In the genomic region with DNA sequence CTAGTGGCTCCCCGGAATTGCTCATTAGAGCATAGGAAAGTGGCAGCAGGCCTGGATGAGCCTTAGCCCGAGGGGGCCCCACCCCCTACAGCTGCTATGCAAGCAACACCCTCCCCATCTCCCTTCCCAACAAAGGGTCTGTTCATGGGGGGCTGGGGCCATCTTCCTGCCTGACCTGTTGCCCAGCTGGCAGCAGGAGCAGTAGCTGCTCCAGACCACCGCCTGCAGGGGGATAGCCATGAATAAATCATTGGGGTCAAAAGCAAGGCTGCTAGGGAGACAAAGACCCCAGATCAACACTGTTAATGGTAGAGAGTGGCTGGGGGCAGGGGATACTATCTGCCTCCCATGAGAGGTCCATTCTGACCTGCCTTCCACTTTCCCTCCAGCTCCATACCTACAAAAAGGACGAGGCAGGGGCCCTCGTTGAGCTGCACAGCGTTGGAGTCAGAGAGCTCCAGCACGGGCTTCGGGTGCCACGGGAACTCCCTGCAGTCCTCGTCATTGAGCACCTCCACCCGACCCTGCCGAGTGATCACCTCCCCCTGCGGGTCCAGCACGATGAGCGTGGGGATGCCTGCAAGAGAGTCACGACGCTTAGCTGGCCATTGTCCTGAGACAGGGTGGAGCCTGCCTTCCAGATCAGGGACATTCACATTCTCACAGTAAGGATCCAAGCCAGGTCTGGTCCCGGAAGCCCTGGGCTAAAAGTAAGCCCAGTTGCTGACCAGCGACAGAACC, we compare ENCODE assay signal across 8 mouse cellular contexts. TPM values are rescaled to one million over a fixed set of nuclear protein-coding genes. Genes with fewer than 3 reads are reported as not detected.
DNase-seq lines count a peak whose midpoint lies in the region; ATAC-seq and TF ChIP-seq lines count a peak whose summit lies in the region.
"Had no signal": no experiment of that assay in that cellular context is flagged by ENCODE, and none has a peak within 500 bp of the region (broad histone marks: within the 10 kb centered on the region; RNA-seq: fewer than 3 reads in every experiment).

No protein-coding gene starts in this region.

- intact Hi-C loops in left cerebral cortex, postnatal 4 days (cut with DNase I), result no loop called here
- intact Hi-C loops in left cerebral cortex, adult 2 months (cut with DNase I), result no loop called here

- DNase-seq in left cerebral cortex, postnatal 4 days, result peak; percentile 65
- DNase-seq in left cerebral cortex, adult 2 months (ENCODE audit: extremely low spot score in 1 of 2, low spot score in 2 of 2), result no peak
- no peak for DNase-seq in embryonic facial prominence, embryonic 14.5 days (ENCODE audit: low spot score)
- DNase-seq in limb, embryonic 11.5 days (ENCODE audit: low spot score), result no peak
- DNase-seq in retina, postnatal 1 day, result peak; percentile 90
- no peak for DNase-seq in thymus, adult 18-20 months
- DNase-seq in liver, result no peak

- no peaks in the 10 kb centered on the region for H3K9me3 ChIP-seq in embryonic facial prominence, embryonic 14.5 days (ENCODE audit: control insufficient read depth, low read length)
- no peaks in the 10 kb centered on the region for H3K9me3 ChIP-seq in limb, embryonic 11.5 days (ENCODE audit: control insufficient read depth, low read length)

- no peak overlapping the region for H3K4me3 ChIP-seq in left cerebral cortex, adult 2 months
- H3K4me3 ChIP-seq in embryonic facial prominence, embryonic 14.5 days (ENCODE audit: low read depth, low read length), result no peak overlapping the region
- no peak overlapping the region for H3K4me3 ChIP-seq in limb, embryonic 11.5 days (ENCODE audit: low read depth, low read length)

- H3K36me3 ChIP-seq in embryonic facial prominence, embryonic 14.5 days (ENCODE audit: control insufficient read depth, insufficient read depth, low read length), result peaks cover 62% of the 10 kb centered on the region
- peaks cover 4% of the 10 kb centered on the region; the same call in 1 of the 2 replicates for H3K36me3 ChIP-seq in limb, embryonic 11.5 days (ENCODE audit: control insufficient read depth, insufficient read depth, low read length)

- H3K27ac ChIP-seq in left cerebral cortex, adult 2 months, result no peak overlapping the region
- H3K27ac ChIP-seq in embryonic facial prominence, embryonic 14.5 days (replicated peaks; ENCODE audit: low read depth, low read length), result no peak overlapping the region
- H3K27ac ChIP-seq in limb, embryonic 11.5 days (replicated peaks; ENCODE audit: low read depth, low read length), result no peak overlapping the region
- H3K27ac ChIP-seq: liver, embryonic 14.5 days had no signal

- no peak overlapping the region for H3K4me2 ChIP-seq in embryonic facial prominence, embryonic 14.5 days (ENCODE audit: low read depth, low read length)
- H3K4me2 ChIP-seq in limb, embryonic 11.5 days (ENCODE audit: low read depth, severe bottlenecking), result peak overlapping the region; percentile 10; the same call in 1 of the 2 replicates

- no peaks in the 10 kb centered on the region for H3K27me3 ChIP-seq in embryonic facial prominence, embryonic 14.5 days (replicated peaks; ENCODE audit: control insufficient read depth, insufficient read depth, low read length)
- H3K27me3 ChIP-seq in limb, embryonic 11.5 days (ENCODE audit: control insufficient read depth, insufficient read depth, low read length), result no peaks in the 10 kb centered on the region

- H3K4me1 ChIP-seq in embryonic facial prominence, embryonic 14.5 days (ENCODE audit: control insufficient read depth, insufficient read depth, low read length), result peaks cover 11% of the 10 kb centered on the region; the same call in 1 of the 2 replicates
- H3K4me1 ChIP-seq in limb, embryonic 11.5 days (ENCODE audit: control insufficient read depth, insufficient read depth, low read length), result peaks cover 15% of the 10 kb centered on the region

- ATAC-seq in embryonic facial prominence, embryonic 14.5 days (ENCODE audit: low read depth), result no peak; the same call in 1 of the 2 replicates
- ATAC-seq in limb, embryonic 11.5 days (ENCODE audit: insufficient number of reproducible peaks, low FRiP score, low TSS enrichment, low read depth), result no peak

- H3K9ac ChIP-seq in embryonic facial prominence, embryonic 14.5 days (ENCODE audit: low read depth, low read length), result 0 out of 2 replicates have a peak overlapping the region, but pooled peaks have one; percentile 37
- H3K9ac ChIP-seq in limb, embryonic 11.5 days (ENCODE audit: low read length), result peak overlapping the region; percentile 40
- H3K9ac ChIP-seq: liver, embryonic 14.5 days had no signal

- WGBS in embryonic facial prominence, embryonic 14.5 days, result 17% methylated on average over 17 of the region's 19 CpGs
- 10% methylated on average over 19 of the region's 19 CpGs for WGBS in limb, embryonic 11.5 days

- TF ChIP-seq CTCF in left cerebral cortex, adult 2 months (IDR thresholded peaks at IDR 0.05), result no peak

RNA-seq across cellular contexts. Expression of gene Glod4, which starts 19.3 kb away (rescaled TPM):
- 10 to 100 TPM; 49.7 to 62.0 TPM for total RNA-seq in left cerebral cortex, postnatal 4 days (2021)
- total RNA-seq in left cerebral cortex, adult 2 months (2021), result 10 to 100 TPM; 48.1 to 58.1 TPM
- 129 and 133 TPM in 2 replicates for polyA plus RNA-seq in embryonic facial prominence, embryonic 14.5 days (2014; fragmentation: Nextera tagmentation; extraction: Ambion mirVana)
- polyA plus RNA-seq in limb, embryonic 11.5 days (2014; fragmentation: Nextera tagmentation; extraction: Ambion mirVana), result 136 TPM in 2 replicates

RNA-seq across cellular contexts. Expression of gene Mrm3, which starts 19.3 kb away (rescaled TPM):
- total RNA-seq in left cerebral cortex, postnatal 4 days (2021), result 10 to 100 TPM; 14.0 to 16.8 TPM
- 10 to 100 TPM; 16.6 to 19.7 TPM for total RNA-seq in left cerebral cortex, adult 2 months (2021)
- 21.1 and 23.8 TPM in 2 replicates for polyA plus RNA-seq in embryonic facial prominence, embryonic 14.5 days (2014; fragmentation: Nextera tagmentation; extraction: Ambion mirVana)
- 23.9 and 24.0 TPM in 2 replicates for polyA plus RNA-seq in limb, embryonic 11.5 days (2014; fragmentation: Nextera tagmentation; extraction: Ambion mirVana)

RNA-seq across cellular contexts. Expression of gene Gemin4, which starts 45.3 kb away (rescaled TPM):
- total RNA-seq in left cerebral cortex, postnatal 4 days (2021), result 10 to 100 TPM in 1 of 2 experiments, 1 to 10 TPM in 1; 7.7 to 10.3 TPM
- total RNA-seq in left cerebral cortex, adult 2 months (2021), result 1 to 10 TPM; 2.6 to 6.8 TPM
- 22.3 and 30.4 TPM in 2 replicates for polyA plus RNA-seq in embryonic facial prominence, embryonic 14.5 days (2014; fragmentation: Nextera tagmentation; extraction: Ambion mirVana)
- polyA plus RNA-seq in limb, embryonic 11.5 days (2014; fragmentation: Nextera tagmentation; extraction: Ambion mirVana), result 44.5 and 55.4 TPM in 2 replicates

RNA-seq across cellular contexts. Expression of gene Dbil5, which starts 45.4 kb away (rescaled TPM):
- total RNA-seq in left cerebral cortex, postnatal 4 days (2021), result not detected
- total RNA-seq in left cerebral cortex, adult 2 months (2021), result 1 to 10 TPM; 1.5 to 2.2 TPM
- polyA plus RNA-seq in embryonic facial prominence, embryonic 14.5 days (2014; fragmentation: Nextera tagmentation; extraction: Ambion mirVana), result 0.79 and 0.96 TPM in 2 replicates
- polyA plus RNA-seq in limb, embryonic 11.5 days (2014; fragmentation: Nextera tagmentation; extraction: Ambion mirVana), result 0.95 TPM in 1 of 2 replicates, not detected in the other

Comparison
In these comparisons a context has a peak if more than half of its experiments do, and no peak if none do; other contexts are left out.
1. DNase-seq: peak in left cerebral cortex, postnatal 4 days (single experiment) and retina, postnatal 1 day (single experiment); none in left cerebral cortex, adult 2 months (0 of 2), embryonic facial prominence, embryonic 14.5 days (single experiment), limb, embryonic 11.5 days (single experiment), thymus, adult 18-20 months (0 of 2) and liver (single experiment).